In genomic region chr17:44788982-44789747, GRCm38 (mm10) we compare ENCODE assay signal across 14 mouse cellular contexts. TPM values are rescaled to one million over a fixed set of nuclear protein-coding genes. Genes with fewer than 3 reads are reported as not detected.
A peak's percentile ranks its signal among the peaks of the same experiment; 100 is the strongest.
DNase-seq lines count a peak whose midpoint lies in the region; ATAC-seq and TF ChIP-seq lines count a peak whose summit lies in the region.
"Had no signal": no experiment of that assay in that cellular context is flagged by ENCODE, and none has a peak within 500 bp of the region (broad histone marks: within the 10 kb centered on the region; RNA-seq: fewer than 3 reads in every experiment).

No protein-coding gene starts in this region.

- H3K9me3 ChIP-seq in heart, embryonic 15.5 days (replicated peaks): no peaks in the 10 kb centered on the region
- no peaks in the 10 kb centered on the region for H3K9me3 ChIP-seq in lung, postnatal 0 days (ENCODE audit: low read length)
- no peaks in the 10 kb centered on the region for H3K9me3 ChIP-seq in limb, embryonic 15.5 days
- no peaks in the 10 kb centered on the region for H3K9me3 ChIP-seq in neural tube, embryonic 15.5 days (replicated peaks)
- H3K9me3 ChIP-seq: lung, embryonic 15.5 days; neural tube, embryonic 13.5 days had no signal

- H3K9ac ChIP-seq in heart, embryonic 15.5 days: no peak overlapping the region
- no peak overlapping the region for H3K9ac ChIP-seq in lung, postnatal 0 days (replicated peaks; ENCODE audit: low read depth)
- H3K9ac ChIP-seq in limb, embryonic 15.5 days: no peak overlapping the region
- H3K9ac ChIP-seq in neural tube, embryonic 15.5 days (replicated peaks): no peak overlapping the region
- H3K9ac ChIP-seq: lung, embryonic 15.5 days; neural tube, embryonic 13.5 days had no signal

- H3K4me2 ChIP-seq in heart, embryonic 15.5 days: no peak overlapping the region
- no peak overlapping the region for H3K4me2 ChIP-seq in lung, postnatal 0 days (replicated peaks; ENCODE audit: low read depth, low read length)
- no peak overlapping the region for H3K4me2 ChIP-seq in limb, embryonic 15.5 days
- H3K4me2 ChIP-seq in neural tube, embryonic 15.5 days: no peak overlapping the region
- H3K4me2 ChIP-seq: lung, embryonic 15.5 days; neural tube, embryonic 13.5 days had no signal

- peak; percentile 42 for TF ChIP-seq CTCF in lung, postnatal 0 days (IDR thresholded peaks at IDR 0.05)

- H3K27me3 ChIP-seq in heart, embryonic 15.5 days: no peaks in the 10 kb centered on the region
- H3K27me3 ChIP-seq in lung, postnatal 0 days (replicated peaks; ENCODE audit: insufficient read depth, low read length): no peaks in the 10 kb centered on the region
- H3K27me3 ChIP-seq in limb, embryonic 15.5 days: no peaks in the 10 kb centered on the region
- H3K27me3 ChIP-seq in neural tube, embryonic 15.5 days (replicated peaks): no peaks in the 10 kb centered on the region
- H3K27me3 ChIP-seq: lung, embryonic 15.5 days; neural tube, embryonic 13.5 days had no signal

- no peaks in the 10 kb centered on the region for H3K36me3 ChIP-seq in heart, embryonic 15.5 days
- H3K36me3 ChIP-seq in lung, postnatal 0 days (ENCODE audit: insufficient read depth, low read length): no peaks in the 10 kb centered on the region
- no peaks in the 10 kb centered on the region for H3K36me3 ChIP-seq in limb, embryonic 15.5 days
- no peaks in the 10 kb centered on the region for H3K36me3 ChIP-seq in neural tube, embryonic 15.5 days
- H3K36me3 ChIP-seq: lung, embryonic 15.5 days had no signal

- no peak overlapping the region for H3K4me3 ChIP-seq in heart, embryonic 15.5 days
- no peak overlapping the region for H3K4me3 ChIP-seq in lung, postnatal 0 days (ENCODE audit: low read depth, low read length)
- H3K4me3 ChIP-seq in limb, embryonic 15.5 days: no peak overlapping the region
- no peak overlapping the region for H3K4me3 ChIP-seq in neural tube, embryonic 15.5 days (replicated peaks)
- H3K4me3 ChIP-seq: left cerebral cortex, adult 2 months; lung, embryonic 15.5 days; neural tube, embryonic 13.5 days had no signal

- TF ChIP-seq EP300 in lung, postnatal 0 days (IDR thresholded peaks at IDR 0.05): no peak

- H3K4me1 ChIP-seq in heart, embryonic 15.5 days (replicated peaks): no peaks in the 10 kb centered on the region
- no peaks in the 10 kb centered on the region for H3K4me1 ChIP-seq in lung, postnatal 0 days (ENCODE audit: insufficient read depth, low read depth, low read length)
- H3K4me1 ChIP-seq in limb, embryonic 15.5 days: 0 out of 2 replicates have a peak, but pooled peaks cover 3% of the 10 kb centered on the region
- no peaks in the 10 kb centered on the region for H3K4me1 ChIP-seq in neural tube, embryonic 15.5 days
- H3K4me1 ChIP-seq: lung, embryonic 15.5 days; neural tube, embryonic 13.5 days had no signal

- no peak for ATAC-seq in heart, embryonic 15.5 days (replicated peaks; ENCODE audit: insufficient number of reproducible peaks, insufficient read depth, low FRiP score, low read depth)
- no peak for ATAC-seq in lung, postnatal 0 days
- no peak for ATAC-seq in limb, embryonic 15.5 days (ENCODE audit: insufficient number of reproducible peaks, low FRiP score, low TSS enrichment, low read depth)
- ATAC-seq in neural tube, embryonic 15.5 days (ENCODE audit: low FRiP score): no peak
- ATAC-seq: hindbrain, embryonic 16.5 days had no signal

- WGBS in heart, embryonic 15.5 days: 71% methylated on average over 5 of the region's 5 CpGs
- 65% methylated on average over 5 of the region's 5 CpGs for WGBS in lung, postnatal 0 days
- WGBS in limb, embryonic 15.5 days: 78% methylated on average over 5 of the region's 5 CpGs
- WGBS in neural tube, embryonic 15.5 days: 81% methylated on average over 5 of the region's 5 CpGs

- DNase-seq in heart, postnatal 4 days: no peak
- DNase-seq in lung, postnatal 0 days (ENCODE audit: low spot score): peak; percentile 17
- no peak for DNase-seq in lung, postnatal 4 days
- DNase-seq in R1 (ENCODE audit: low read depth, low spot score): peak; percentile 65
- DNase-seq in right cerebral cortex, adult 18-20 months: no peak
- DNase-seq: spleen, adult 18-20 months; thymus, postnatal 36 days had no signal

- peak overlapping the region; percentile 37; the same call in 1 of the 2 replicates for H3K27ac ChIP-seq in heart, embryonic 15.5 days
- H3K27ac ChIP-seq in lung, postnatal 0 days (ENCODE audit: low read length): no peak overlapping the region
- H3K27ac ChIP-seq in limb, embryonic 15.5 days: peak overlapping the region; percentile 33; the same call in 1 of the 2 replicates
- no peak overlapping the region for H3K27ac ChIP-seq in neural tube, embryonic 15.5 days (replicated peaks)
- H3K27ac ChIP-seq: left cerebral cortex, adult 2 months; lung, embryonic 15.5 days; neural tube, embryonic 13.5 days had no signal

RNA-seq across cellular contexts. Expression of gene Supt3, which starts 12.2 kb away (rescaled TPM):
- polyA plus RNA-seq in heart, embryonic 15.5 days (2015; fragmentation: Nextera tagmentation; extraction: Ambion mirVana): 20.7 and 21.1 TPM in 2 replicates
- 10 to 100 TPM; 17.6 to 19.2 TPM for total RNA-seq in heart, postnatal 4 days (2021)
- 7.8 and 10.9 TPM in 2 replicates for polyA plus RNA-seq in lung, postnatal 0 days (2015; fragmentation: Nextera tagmentation; extraction: Ambion mirVana)
- 18.8 and 19.2 TPM in 2 replicates for polyA plus RNA-seq in limb, embryonic 15.5 days (2015; fragmentation: Nextera tagmentation; extraction: Ambion mirVana)
- polyA plus RNA-seq in neural tube, embryonic 15.5 days (2015; fragmentation: Nextera tagmentation; extraction: Ambion mirVana): 24.5 and 26.3 TPM in 2 replicates

RNA-seq across cellular contexts. Expression of gene Runx2, which starts 25.4 kb away (rescaled TPM):
- 0.23 and 0.61 TPM in 2 replicates for polyA plus RNA-seq in heart, embryonic 15.5 days (2015; fragmentation: Nextera tagmentation; extraction: Ambion mirVana)
- total RNA-seq in heart, postnatal 4 days (2021): under 1 TPM; 0.25 to 0.50 TPM
- 1.1 and 1.3 TPM in 2 replicates for polyA plus RNA-seq in lung, postnatal 0 days (2015; fragmentation: Nextera tagmentation; extraction: Ambion mirVana)
- 13.1 and 17.7 TPM in 2 replicates for polyA plus RNA-seq in limb, embryonic 15.5 days (2015; fragmentation: Nextera tagmentation; extraction: Ambion mirVana)
- 0.68 and 1.3 TPM in 2 replicates for polyA plus RNA-seq in neural tube, embryonic 15.5 days (2015; fragmentation: Nextera tagmentation; extraction: Ambion mirVana)

Comparison
In these comparisons a context has a peak if more than half of its experiments do, and no peak if none do; other contexts are left out.
1. DNase-seq: peak in lung, postnatal 0 days (single experiment) and R1 (single experiment); none in heart, postnatal 4 days (single experiment), lung, postnatal 4 days (0 of 2) and right cerebral cortex, adult 18-20 months (single experiment).
2. H3K27ac ChIP-seq: peak in heart, embryonic 15.5 days (single experiment) and limb, embryonic 15.5 days (single experiment); none in lung, postnatal 0 days (single experiment) and neural tube, embryonic 15.5 days (single experiment).